Mouse (Mus musculus): ENCODE data around the gene Negr1.
"Not testable (repeated sequence)": the region's sequence is repeated elsewhere in the genome, so short reads cannot be mapped to it uniquely, and the experiment has no call there.

The Negr1 gene

DNA sequence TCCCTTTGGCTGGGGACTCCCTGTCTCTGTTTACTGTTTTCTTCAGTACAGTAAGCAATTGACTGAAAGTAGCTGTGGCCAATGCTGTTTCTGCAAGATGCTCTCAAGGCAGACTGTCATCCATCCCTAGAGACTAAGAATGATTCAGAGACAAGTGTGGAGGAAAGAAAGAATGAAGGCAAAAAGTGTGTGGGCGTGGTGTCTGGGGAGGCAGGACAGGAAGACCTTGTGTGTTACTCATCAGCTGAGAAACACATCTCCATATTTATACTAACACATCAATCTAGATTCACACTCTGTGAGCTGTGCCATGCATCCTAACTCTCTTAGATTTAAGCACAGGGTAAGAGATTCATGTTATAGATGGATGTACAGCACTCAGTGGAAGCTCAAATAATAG is 431.2 kb downstream of the Negr1 start:
- no peak for DNase-seq (ENCODE audit: low read depth, low spot score)

DNA sequence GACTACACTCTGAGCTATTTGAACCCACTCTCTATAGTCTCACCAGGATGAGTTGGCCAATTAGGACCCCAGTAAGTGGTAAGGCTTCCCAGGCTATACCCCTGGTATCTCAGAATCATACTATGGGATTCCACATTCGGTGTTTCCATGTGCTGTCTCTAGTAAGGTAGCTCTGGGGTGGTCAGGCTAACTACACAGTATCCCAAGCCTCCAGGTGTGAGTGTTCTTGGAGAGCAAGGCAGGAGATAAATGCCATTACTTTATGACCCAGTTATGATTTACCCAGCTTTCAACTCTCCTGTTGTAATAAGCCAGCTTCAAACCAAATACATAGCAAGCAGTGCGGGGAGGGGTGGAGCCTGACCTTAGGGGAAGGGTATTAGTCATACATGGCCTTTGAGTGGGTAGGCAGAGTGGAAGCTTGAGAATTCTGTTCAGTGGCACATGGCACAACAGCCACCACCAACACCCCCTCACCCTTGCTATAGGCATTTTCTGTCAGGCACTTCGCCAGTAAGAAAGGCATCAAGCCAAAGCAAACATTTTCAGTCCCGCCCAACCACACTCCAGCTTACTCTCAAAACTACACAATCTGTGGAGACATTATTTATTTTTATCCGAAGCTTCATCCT is 437.7 kb downstream of the Negr1 start:
- no peak for DNase-seq (ENCODE audit: low read depth, low spot score)

DNA sequence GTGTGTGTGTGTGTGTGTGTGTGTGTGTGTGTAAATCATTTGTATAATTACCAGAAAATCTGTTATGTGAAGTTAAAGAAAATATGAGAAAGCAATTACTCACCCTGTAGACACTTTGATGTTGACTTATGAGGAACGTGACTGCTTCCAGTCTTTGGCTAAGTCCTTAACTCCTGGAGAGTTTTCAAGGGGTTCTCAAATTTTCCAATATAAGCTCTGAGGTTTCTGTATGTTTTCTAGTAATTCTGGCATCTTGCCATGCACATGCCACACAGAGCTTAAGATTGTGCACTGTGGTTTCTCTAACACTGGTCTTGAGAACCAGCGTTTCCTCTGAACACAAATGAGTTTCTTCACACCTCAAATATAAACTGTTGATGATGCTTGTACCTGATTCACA is 460.0 kb downstream of the Negr1 start:
- no peak for DNase-seq (ENCODE audit: low read depth, low spot score)

DNA sequence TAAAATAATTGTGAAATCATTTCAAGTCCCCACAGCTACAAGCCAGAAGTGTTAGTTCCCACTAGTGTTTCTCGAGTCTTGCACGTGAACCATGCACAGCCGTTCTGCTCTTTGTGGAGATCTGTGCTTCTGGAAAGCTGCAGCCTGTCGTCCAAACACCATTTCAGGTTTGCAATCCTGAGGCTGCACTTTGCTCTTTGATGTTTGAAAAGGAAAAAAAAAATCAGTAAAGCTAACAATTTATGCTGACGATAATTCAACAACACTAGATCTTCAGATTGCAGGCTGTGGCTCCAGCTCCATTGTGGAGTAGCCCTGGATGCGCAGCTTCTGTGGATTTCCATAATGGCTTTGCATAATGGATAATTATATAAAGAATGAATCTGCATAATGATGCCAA is 463.0 kb downstream of the Negr1 start:
- no peak for DNase-seq (ENCODE audit: low read depth, low spot score)

DNA sequence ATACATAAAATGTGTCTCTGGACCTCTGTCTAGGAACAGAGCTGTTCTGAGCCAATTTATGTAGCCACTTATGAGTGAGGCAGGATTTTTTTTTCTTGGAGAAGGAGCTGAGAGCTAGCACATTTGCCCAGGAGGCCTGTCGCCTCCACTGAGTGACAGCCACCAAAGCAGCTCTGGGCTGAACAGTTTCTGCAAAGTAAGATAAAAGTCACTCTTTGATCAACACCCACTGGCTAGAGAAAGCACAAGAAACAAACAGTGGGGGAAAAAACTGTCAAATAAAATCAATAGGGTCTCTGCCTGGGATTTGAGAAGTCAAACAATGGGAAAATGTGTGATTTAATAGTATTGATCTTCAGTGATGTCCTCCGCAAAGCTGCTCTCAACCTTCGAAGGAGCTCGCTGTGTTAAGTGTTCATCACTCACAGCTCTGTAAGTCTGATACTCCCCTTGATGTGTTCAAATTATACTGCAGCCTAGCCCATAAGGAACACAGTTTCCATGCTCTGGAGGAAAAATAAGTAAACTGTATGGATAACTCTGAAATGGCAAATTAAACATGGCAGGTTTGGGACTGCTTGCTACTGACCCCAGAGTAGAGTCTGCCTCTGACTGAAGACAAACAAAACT is 470.0 kb downstream of the Negr1 start:
- no peak for DNase-seq (ENCODE audit: low read depth, low spot score)

DNA sequence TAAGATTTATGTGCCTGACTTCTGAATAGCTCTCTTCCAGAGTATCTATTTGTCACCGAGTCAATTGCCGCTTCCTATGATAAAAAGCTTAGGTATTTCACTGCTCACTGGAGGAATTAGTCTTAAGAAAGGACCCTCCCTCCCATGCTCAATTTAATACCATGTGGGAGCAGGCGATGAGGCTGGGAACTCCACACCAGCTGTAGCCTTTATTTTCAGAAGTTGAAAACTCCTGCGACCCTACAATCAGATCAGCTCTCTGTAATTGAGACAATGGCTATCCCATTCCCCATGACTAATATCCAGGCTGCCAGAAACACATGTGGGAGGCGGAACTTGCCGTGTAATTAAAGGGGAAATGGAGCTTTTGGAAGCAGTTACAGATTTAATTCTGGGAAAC is 474.4 kb downstream of the Negr1 start:
- no peak for DNase-seq (ENCODE audit: low read depth, low spot score)

DNA sequence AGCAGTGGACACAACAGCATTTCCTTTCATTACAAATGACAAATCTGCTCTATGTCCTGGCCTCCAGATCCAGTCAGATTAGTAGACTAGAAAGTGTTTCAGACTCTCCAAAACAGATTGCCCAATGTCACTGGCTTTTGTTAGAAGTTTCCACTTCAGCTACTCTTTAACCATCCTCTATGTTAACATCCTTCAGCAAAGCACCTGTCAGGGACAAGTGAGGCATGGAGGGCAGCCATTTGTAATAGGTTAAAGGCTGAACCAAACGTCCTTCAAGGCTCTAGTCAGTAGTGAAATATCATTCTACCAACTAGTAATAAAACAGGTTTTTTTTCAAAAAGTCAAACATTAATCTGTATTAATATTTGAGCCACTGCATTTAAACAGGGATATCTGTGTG is 475.0 kb downstream of the Negr1 start:
- DNase-seq (ENCODE audit: low read depth, low spot score) = no peak

DNA sequence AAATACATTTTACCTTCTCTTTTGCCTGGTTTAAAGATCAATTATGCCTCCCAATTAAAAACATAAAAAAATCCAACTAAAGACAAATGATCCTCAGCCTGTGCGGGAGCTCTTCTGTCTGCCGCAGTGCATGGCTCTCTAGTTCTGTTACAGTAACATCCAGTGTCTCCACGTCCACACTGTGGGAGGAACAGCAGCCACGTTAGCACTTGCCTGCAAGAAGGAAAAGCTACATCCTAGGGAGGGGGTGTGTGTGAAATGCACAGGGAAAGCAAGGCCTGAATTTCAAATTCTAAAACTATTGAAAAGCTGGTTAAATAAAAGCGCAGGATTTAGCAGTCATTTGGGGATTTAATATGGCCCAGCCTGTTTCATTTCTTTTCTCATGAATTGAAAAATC is 479.0 kb downstream of the Negr1 start:
- DNase-seq (ENCODE audit: low read depth, low spot score) = no peak

DNA sequence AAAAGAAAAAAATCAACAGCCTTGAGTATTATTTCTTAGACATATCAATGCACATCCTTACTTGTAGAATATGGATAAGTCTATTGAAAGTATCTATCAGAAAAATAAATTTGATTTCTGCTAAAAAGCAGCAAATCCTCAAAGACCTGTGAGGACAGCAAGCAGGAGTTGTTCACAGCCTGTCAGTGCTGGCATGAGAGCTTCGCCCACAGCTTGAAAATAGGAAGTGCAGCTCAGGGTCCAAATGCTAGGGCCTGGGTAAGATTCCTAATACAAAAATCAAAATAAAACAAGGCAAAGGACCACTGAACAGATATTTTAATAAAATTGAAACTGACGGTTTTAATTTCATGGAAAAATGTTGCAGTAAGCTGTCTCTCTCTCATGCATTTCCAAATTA is 483.0 kb downstream of the Negr1 start:
- no peak for DNase-seq (ENCODE audit: low read depth, low spot score)

DNA sequence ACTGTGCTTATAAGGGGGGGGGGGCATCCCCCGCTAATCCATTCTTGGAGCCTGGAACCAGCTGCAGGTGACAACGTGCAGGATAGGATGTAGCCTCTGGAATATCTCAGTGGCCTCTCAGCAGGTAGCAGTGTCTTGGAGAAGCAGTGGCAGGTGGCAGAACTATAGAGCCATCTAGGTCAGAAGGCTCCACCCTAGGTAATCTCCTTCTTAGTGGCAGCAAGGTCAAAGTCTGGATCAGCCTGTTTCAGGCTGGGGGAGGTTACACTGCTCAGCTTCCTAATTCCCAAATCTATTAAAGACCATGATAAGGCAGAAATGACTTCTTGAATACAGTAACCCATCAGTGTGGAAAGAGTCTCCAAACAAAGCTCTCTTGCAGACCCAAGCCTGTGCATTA is 502.8 kb downstream of the Negr1 start:
- DNase-seq (ENCODE audit: low read depth, low spot score) = not testable (repeated sequence)

DNA sequence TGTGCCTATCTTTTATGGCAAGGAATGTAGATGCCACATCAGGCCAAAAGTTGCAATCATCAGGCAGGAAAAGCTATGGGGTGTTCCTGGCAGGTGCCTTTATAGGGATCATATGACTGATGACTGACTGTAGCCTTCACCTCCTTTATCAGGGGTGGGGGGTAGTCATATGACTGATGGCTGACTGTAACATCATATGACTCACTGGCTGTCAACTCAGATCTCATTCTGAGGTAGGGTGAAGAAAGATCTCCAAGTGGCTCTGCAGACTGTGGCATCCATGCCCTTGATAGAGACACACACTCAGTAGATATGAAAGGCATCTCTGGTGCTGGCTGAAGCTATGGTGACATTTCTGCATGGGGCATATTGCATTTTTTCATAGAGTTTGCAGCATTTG is 504.7 kb downstream of the Negr1 start:
- DNase-seq (ENCODE audit: low read depth, low spot score) = no peak

DNA sequence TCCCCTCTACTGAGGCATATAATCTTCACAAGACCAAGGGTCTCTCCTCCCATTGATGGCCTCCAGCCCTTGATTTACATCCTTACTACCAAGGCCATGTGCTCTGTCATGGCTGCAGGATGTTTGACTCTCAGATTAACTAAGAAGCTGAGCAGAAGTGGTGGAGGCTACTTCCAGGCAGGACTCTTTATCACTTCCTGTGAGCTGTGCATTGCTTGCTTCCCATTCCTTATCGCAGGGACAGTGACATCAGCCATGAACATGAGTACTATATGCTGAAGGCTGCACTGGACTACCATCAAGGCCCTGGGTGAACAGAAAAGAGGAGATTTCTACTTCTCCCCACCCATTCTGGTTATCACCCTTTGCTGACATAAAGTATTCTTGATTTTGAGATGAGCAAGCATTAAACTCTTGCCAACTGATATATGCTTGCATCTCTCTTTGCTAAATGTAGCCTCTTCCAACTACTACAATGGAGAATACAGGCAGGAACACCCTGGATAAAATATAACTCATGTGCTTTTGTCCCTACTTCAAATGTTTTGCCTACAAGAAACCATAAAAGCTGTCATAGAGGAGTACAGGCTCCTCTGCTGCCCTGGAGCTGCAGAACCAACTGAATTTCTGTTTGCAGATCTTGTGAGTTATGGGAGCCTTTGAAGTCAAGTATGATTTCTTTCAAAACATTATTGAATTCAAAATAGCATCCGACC is 517.8 kb downstream of the Negr1 start:
- no peak for DNase-seq (ENCODE audit: low read depth, low spot score)

DNA sequence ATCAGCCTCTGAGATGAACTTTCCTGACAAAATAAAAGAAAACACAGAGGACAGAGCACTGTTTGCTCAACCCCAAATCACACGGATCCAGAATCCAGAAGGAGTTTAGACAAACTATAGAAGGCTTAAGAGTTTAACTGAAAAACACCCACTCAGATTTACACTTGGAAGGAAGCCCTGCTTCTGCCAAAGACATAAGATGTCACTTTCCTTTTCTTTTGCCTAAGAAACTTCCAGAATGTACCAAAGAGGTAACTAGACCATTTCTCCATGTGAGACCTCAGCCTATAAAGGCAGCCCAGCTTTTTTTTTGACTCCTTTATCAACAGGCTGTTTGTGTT is 518.3 kb downstream of the Negr1 start:
- no peak for DNase-seq (ENCODE audit: low read depth, low spot score)

DNA sequence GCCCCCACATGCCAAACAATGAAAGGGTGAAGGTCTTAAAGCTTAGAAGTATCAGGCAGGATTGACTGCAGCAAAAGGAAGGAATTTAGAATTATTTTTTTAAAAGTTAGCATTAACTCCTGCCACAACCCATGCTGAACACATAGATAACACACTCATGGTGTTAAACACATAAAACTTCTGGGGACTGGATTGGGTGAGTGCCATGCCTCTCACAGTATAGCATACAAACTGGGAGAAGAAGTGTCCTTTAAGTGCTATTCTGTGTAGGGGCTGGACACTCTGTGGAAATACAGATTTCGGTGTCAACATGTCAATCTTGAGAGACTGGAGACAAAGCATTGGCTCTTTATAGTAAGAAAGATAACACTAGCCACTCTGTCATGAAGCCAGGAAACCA is 519.0 kb downstream of the Negr1 start:
- DNase-seq (ENCODE audit: low read depth, low spot score) = no peak

DNA sequence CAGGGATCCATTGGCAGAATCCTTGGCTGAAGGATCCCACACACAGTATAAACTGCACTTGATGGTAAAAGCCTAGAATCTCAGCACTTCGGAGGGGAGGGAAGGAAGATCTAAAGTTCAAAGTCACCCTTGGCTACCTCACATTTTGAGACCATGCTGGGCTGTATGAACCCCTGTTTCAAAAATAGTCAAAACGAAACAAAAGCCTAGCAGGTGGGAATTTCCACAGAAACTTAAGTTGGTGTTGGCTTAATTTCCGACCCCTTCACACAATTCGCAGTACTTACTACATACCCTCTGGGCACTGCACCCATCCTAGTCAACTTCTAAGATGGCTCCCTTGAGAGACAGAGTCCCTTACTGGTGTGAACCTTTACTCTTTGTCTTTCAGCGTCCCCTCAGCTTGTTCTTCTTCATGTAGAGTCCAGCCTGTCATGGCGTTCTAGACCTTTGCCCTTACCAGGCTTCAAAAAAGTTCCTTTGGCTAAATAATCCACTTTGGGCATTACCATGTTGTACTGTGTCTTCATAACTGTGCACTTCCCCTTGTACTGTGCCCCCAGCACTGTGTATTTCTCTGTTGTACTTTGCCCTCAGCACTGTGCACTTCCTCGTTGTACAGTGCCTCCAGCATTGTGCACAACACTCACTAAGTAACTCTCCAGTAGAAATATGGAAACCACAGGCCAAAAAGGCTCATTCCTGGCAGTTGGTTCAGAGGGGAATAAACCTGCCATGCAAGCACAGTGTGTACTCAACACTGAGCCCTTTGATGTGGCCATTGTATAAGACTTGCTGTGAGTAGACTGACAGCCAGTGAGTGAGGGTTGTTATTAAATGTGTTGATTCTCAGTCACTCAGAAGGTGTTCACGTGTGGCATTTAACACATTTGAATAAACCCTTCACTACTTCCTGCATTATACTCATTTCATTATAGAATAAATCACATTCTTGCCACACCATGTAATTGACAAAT is 521.5 kb downstream of the Negr1 start:
- DNase-seq (ENCODE audit: low read depth, low spot score) = no peak

DNA sequence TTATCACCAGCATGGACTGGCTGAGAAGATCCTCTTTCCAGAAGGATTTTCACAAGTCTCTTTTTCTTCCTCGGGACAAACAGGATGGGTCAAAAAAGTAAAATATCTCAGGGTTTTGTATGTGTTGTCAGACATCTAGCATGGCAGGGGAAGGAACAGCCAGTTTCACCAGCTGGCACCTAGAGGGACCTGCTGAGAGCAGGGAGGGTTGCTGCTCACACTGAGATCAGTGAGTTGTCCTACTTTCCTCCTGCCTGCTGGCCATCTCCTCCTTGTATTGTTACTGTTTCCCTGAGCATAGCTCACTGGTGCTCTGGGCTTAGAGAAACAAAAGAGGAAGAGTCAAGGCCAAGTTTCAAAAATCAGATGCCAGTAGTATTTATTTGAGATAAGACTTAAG is 523.6 kb downstream of the Negr1 start:
- no peak for DNase-seq (ENCODE audit: low read depth, low spot score)

DNA sequence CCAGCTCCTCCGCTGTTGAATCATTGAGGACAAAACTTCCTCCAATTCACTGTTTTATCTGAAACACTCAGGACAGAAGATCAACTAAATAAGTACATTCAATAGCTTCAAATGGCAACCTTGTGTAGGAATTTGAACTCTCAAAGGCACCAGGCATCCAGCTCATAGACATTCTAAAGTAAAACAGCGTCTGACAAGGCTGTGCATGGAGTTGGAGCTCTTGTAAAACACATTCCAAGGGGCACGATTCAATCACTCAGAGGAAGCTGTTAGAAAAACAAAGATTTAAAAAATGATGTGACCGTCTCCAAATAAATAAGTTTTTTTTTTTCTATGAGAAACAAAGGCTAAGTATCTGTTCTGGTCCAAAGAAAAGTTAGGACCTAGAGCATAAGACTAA is 528.5 kb downstream of the Negr1 start:
- no peak for DNase-seq (ENCODE audit: low read depth, low spot score)

DNA sequence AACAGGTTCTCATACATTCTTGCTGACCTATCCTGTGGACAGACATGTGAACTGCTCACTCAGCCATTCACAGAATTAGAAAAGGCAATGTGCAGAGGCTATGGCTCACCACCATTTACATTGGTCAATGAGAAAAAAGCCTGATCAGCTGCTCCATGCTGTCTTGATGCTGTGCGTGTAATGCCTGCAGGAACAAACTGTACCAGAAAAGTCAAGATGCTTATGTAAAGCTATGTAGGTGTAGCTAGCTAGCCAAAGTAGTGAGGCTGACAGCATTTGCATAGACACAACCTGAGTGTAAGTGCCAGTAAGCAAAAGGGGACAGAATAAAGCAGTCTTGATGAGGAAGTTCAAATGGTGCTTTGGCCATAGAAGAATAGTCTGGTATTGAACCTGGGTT is 534.7 kb downstream of the Negr1 start:
- no peak for DNase-seq (ENCODE audit: low read depth, low spot score)

DNA sequence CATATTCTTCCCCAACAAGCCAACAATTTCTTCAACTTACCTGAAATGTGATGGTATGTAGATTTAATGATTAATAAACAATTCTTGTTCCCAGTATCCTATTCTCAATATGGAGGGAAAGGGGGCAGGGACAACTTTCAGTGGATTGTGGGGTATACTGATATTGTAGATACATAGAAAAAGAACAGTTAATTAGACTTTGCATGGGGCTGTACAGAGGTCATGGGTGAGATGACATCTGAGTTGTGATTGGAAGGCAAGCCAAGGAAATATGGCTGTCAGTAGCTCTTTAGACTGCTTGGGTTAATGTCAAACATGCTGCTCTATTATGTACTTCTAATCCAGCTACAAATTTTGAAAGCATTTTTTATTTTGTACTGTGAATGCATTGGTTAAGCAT is 535.9 kb downstream of the Negr1 start:
- no peak for DNase-seq (ENCODE audit: low read depth, low spot score)

DNA sequence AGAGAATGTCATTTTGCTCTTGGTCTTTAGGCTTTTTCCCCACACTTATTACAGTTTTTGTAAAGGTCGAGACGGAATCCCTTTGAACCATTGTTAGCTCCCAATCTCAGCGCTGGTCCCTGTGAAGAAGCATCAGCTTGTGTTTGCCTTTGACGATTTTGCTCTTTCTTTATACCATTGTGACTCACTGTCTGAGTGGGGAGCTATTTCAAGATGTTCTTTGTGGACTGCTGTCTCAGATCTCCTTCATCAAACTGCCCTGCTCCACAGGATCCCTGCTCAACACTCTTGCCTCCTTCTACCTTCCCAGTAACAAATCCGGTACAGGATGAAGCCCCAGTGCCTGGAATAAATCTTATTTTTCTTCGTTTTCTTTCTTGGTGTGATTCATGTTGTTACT is 536.8 kb downstream of the Negr1 start:
- no peak for DNase-seq (ENCODE audit: low read depth, low spot score)

DNA sequence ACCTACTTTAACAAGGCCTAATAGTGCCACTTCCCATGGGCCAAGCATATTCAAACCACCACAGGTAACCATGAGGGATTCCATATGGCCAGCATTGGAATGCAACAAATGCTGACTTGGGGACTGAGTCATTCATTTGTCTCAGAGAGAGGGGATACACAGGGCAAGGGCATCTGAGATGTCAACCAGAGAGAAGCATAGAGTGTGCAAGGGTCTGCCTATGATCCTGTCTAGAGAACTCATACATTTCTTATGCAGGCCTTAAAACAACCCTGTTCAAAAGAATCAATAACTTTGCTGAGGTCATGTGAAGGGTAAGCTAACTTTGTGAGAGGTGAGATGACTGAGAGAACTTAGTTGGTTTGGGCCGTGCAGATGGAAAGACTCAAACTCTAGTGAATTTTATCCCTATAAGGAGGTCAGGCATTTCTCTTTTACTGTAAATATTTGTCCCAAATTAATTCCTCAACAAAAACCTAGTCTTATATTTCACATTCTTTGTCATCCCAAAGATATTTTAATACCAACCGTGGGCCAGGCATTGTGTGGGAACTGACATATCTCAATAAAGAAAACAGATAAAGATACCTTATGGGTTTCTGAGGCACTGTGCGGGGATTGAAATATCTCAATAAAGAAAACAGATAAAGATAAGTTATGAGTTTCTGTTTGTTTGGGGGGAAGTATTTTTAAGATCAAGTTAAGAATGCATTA is 543.4 kb downstream of the Negr1 start:
- DNase-seq (ENCODE audit: low read depth, low spot score) = no peak
